Mouse (Mus musculus): ENCODE results near the gene Eps15l1. TPM values are rescaled to one million over a fixed set of nuclear protein-coding genes. Genes with fewer than 3 reads are reported as not detected.

Eps15l1 gene
- polyA plus RNA-seq, 1 experiment from 2014 or later: 51.9 TPM

DNA sequence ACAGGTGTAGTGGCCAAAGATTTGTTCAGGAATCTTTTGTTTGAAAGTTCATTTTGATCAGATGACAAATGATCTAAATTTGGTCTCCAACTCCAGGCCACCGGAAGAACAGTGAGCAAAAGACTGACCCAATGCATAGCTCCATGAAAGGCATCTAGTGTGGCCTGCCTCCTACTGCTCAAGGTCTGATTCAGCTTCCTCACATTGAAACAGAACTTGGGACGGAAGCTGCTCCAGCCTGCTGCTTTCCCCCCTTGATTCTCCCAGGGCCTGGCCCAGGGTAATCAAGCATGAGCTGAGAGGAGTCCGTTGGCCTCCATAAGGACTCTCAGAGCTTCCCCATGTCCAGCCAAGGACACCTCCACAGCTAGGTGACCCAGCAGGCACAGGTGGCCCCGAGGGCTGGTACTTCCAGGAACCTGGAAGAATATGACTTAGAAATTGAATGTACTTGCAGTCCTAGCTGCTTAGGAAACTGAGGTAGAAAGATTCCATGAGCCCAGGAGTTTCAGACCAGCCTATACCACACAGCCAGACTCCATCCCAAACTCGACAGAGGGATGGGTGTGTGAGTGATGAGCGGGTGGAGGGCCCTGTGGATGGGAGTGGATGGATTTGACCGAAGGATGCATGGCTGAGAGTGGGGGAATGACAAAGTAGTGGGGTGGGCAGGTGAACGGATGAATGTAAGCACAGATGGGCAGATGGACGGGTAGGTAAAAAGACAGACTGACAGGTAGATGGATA lies 120.4 kb downstream of the Eps15l1 start:
- no peak for ATAC-seq
- Histone ChIP-seq H3K27ac (ENCODE audit: low read depth, low read length) (no peak overlapping the region), H3K36me3 (ENCODE audit: control insufficient read depth, insufficient read depth, low read length) (no peaks in the 10 kb centered on the region), H3K27me3 (replicated peaks; ENCODE audit: control insufficient read depth, insufficient read depth, low read length) (no peaks in the 10 kb centered on the region), H3K4me2 (ENCODE audit: low read length) (no peak overlapping the region), H3K4me1 (ENCODE audit: control insufficient read depth, insufficient read depth, low read depth, low read length) (no peaks in the 10 kb centered on the region), H3K9ac (ENCODE audit: low read depth, low read length) (no peak overlapping the region), H3K4me3 (ENCODE audit: low read length) (no peak overlapping the region), H3K9me3 (ENCODE audit: control insufficient read depth, low read length) (no peaks in the 10 kb centered on the region)
- WGBS: 87% methylated on average over 9 of the region's 9 CpGs

DNA sequence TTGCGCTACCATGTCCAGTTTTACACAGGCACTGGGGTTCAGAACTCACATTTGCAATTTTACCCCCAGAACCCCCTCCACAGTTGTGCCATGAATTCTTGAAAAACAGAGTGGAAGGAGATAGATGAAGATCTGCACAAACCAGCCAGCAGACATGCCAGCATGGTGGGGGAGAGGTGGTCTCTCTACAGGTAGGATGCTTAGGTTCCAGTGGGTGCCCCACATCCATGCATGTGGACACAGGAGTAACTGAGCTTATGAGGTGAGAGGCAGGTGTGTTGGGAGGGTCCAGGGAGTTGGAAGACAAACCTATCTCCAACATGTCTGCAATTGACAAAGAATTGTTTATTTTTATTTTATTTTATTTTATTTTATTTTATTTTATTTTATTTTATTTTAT lies 122.3 kb downstream of the Eps15l1 start:
- Histone ChIP-seq H3K9me3 (ENCODE audit: control insufficient read depth, low read length) (no peaks in the 10 kb centered on the region), H3K4me2 (ENCODE audit: low read length) (no peak overlapping the region), H3K4me1 (ENCODE audit: control insufficient read depth, insufficient read depth, low read depth, low read length) (peaks cover 4% of the 10 kb centered on the region), H3K4me3 (ENCODE audit: low read length) (no peak overlapping the region), H3K36me3 (ENCODE audit: control insufficient read depth, insufficient read depth, low read length) (no peaks in the 10 kb centered on the region), H3K27ac (ENCODE audit: low read depth, low read length) (no peak overlapping the region), H3K9ac (ENCODE audit: low read depth, low read length) (no peak overlapping the region), H3K27me3 (replicated peaks; ENCODE audit: control insufficient read depth, insufficient read depth, low read length) (no peaks in the 10 kb centered on the region)
- WGBS: 78% methylated on average over 1 of the region's 1 CpGs
- ATAC-seq: no peak

DNA sequence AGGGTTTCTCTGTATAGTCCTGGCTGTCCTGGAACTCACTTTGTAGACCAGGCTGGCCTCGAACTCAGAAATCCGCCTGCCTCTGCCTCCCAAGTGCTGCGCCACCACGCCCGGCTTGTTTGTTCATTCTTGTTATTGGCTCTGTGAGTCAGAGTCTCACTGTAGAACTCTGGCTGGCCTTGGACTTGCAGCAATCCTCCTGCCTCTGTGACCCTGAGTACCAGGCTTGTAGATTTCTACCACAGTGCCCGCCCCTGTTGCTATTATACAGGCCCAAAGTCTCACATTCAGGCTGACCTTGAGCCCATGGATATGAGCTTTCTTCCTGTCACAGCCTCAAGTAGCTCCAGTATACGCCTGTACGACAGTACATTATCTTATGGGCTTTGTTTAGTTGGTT lies 124.7 kb downstream of the Eps15l1 start:
- Histone ChIP-seq H3K4me1 (ENCODE audit: control insufficient read depth, insufficient read depth, low read depth, low read length) (peaks cover 4% of the 10 kb centered on the region), H3K27me3 (replicated peaks; ENCODE audit: control insufficient read depth, insufficient read depth, low read length) (no peaks in the 10 kb centered on the region), H3K36me3 (ENCODE audit: control insufficient read depth, insufficient read depth, low read length) (no peaks in the 10 kb centered on the region), H3K4me2 (ENCODE audit: low read length) (no peak overlapping the region), H3K4me3 (ENCODE audit: low read length) (no peak overlapping the region), H3K27ac (ENCODE audit: low read depth, low read length) (no peak overlapping the region), H3K9me3 (ENCODE audit: control insufficient read depth, low read length) (no peaks in the 10 kb centered on the region), H3K9ac (ENCODE audit: low read depth, low read length) (no peak overlapping the region)
- no peak for ATAC-seq
- 94% methylated on average over 8 of the region's 8 CpGs for WGBS

DNA sequence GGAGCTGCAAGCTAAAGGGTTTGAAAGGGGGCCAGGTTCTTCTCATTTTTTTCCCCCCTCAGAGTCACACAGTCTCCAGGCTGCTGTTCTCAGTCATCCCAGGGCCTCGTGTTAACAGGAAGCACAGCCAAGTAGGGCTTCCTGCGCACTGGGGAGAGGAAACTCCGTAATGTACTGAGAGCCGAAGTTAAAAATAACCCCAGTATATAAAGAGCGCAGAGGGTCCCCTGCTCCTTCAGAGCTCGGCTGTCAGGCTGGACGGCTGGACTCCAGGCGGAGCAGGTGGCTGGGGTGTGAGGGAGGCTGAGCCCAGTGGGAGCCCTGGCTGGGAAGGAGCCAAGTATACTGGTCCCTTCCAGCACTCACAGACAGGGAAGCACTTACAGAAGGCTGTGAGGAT lies 125.6 kb downstream of the Eps15l1 start:
- H3K4me3 ChIP-seq (ENCODE audit: low read length): no peak overlapping the region
- no peak overlapping the region for H3K9ac ChIP-seq (ENCODE audit: low read depth, low read length)
- H3K27me3 ChIP-seq (replicated peaks; ENCODE audit: control insufficient read depth, insufficient read depth, low read length): no peaks in the 10 kb centered on the region
- 0 out of 2 replicates have a peak overlapping the region, but pooled peaks have one; percentile 18 for H3K4me2 ChIP-seq (ENCODE audit: low read length)
- H3K27ac ChIP-seq (ENCODE audit: low read depth, low read length): 0 out of 2 replicates have a peak overlapping the region, but pooled peaks have one; percentile 42
- ATAC-seq: peak; percentile 91
- no peaks in the 10 kb centered on the region for H3K36me3 ChIP-seq (ENCODE audit: control insufficient read depth, insufficient read depth, low read length)
- H3K4me1 ChIP-seq (ENCODE audit: control insufficient read depth, insufficient read depth, low read depth, low read length): peaks cover 4% of the 10 kb centered on the region
- no peaks in the 10 kb centered on the region for H3K9me3 ChIP-seq (ENCODE audit: control insufficient read depth, low read length)
- WGBS: 33% methylated on average over 8 of the region's 8 CpGs

DNA sequence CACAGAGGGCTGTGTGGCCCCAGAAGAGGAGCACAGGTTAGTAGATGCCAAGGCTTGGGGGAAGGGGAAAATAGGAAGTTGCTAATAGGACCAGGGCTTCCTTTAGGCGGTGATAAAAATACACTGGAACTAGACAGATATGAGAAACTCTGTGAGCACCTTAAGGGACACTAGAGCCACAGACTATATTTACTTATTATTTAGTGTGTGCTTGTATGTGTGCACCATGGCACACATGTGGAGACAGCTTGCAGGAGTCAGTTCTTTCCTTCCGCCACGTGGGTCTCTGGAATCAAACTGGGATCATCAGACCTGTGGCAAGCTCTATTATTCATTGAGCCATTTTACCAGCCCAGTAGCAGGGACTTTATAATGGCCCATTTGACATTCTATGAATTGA lies 126.1 kb downstream of the Eps15l1 start:
- ATAC-seq: 0 out of 2 replicates have a peak, but pooled peaks have one; percentile 7
- no peaks in the 10 kb centered on the region for H3K27me3 ChIP-seq (replicated peaks; ENCODE audit: control insufficient read depth, insufficient read depth, low read length)
- H3K4me3 ChIP-seq (ENCODE audit: low read length): no peak overlapping the region
- 0 out of 2 replicates have a peak overlapping the region, but pooled peaks have one; percentile 42 for H3K27ac ChIP-seq (ENCODE audit: low read depth, low read length)
- no peaks in the 10 kb centered on the region for H3K9me3 ChIP-seq (ENCODE audit: control insufficient read depth, low read length)
- peaks cover 4% of the 10 kb centered on the region for H3K4me1 ChIP-seq (ENCODE audit: control insufficient read depth, insufficient read depth, low read depth, low read length)
- H3K36me3 ChIP-seq (ENCODE audit: control insufficient read depth, insufficient read depth, low read length): no peaks in the 10 kb centered on the region
- H3K9ac ChIP-seq (ENCODE audit: low read depth, low read length): no peak overlapping the region
- H3K4me2 ChIP-seq (ENCODE audit: low read length): no peak overlapping the region
- WGBS: 58% methylated on average over 3 of the region's 3 CpGs

DNA sequence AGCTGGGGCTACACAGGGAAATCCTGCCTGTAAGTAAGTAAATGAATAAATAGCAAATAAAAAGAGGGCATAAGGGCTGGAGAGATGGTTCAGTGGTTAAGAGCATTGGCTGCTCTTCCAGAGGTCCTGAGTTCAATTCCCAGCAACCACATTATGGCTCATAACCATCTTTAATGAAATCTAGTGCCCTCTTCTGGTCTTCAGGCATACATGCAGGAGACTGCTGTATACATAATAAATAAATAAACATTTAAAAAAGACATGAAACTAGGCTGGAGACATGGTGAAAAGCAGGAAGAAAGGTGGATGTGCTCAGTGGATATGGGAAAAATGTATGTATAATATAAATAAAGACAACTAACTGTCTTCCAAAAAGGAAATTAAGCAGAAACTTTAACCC lies 128.0 kb downstream of the Eps15l1 start:
- no peak overlapping the region for H3K9ac ChIP-seq (ENCODE audit: low read depth, low read length)
- no peak overlapping the region for H3K27ac ChIP-seq (ENCODE audit: low read depth, low read length)
- no peaks in the 10 kb centered on the region for H3K36me3 ChIP-seq (ENCODE audit: control insufficient read depth, insufficient read depth, low read length)
- H3K4me1 ChIP-seq (ENCODE audit: control insufficient read depth, insufficient read depth, low read depth, low read length): peaks cover 4% of the 10 kb centered on the region
- ATAC-seq: no peak
- H3K4me3 ChIP-seq (ENCODE audit: low read length): no peak overlapping the region
- H3K27me3 ChIP-seq (replicated peaks; ENCODE audit: control insufficient read depth, insufficient read depth, low read length): no peaks in the 10 kb centered on the region
- H3K4me2 ChIP-seq (ENCODE audit: low read length): no peak overlapping the region
- H3K9me3 ChIP-seq (ENCODE audit: control insufficient read depth, low read length): no peaks in the 10 kb centered on the region

DNA sequence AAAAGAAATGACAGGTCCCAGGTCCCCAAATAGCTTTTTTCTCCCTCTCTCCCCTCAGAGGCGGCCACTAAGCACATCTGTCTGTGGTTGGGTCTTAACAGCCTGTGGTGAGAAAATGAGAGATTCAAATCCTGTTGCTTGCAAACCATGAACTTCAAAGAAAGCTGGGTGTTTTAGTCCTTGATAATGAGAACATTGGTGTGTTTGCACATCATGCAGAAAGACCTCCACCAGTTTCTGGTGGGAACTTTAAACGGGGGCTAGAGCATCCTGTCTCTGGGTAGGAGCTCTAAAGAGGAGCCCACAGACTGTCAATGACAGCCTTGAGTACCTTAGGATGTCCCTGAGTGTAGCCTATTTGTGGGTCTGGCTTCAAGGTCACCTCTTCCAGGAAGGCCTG lies 130.2 kb downstream of the Eps15l1 start:
- H3K27me3 ChIP-seq (replicated peaks; ENCODE audit: control insufficient read depth, insufficient read depth, low read length): no peaks in the 10 kb centered on the region
- no peaks in the 10 kb centered on the region for H3K9me3 ChIP-seq (ENCODE audit: control insufficient read depth, low read length)

More for the DNA sequence above, 130.2 kb downstream of the Eps15l1 start:
- ATAC-seq: no peak
- WGBS: 89% methylated on average over 2 of the region's 2 CpGs
- Histone ChIP-seq H3K4me1 (ENCODE audit: control insufficient read depth, insufficient read depth, low read depth, low read length) (peaks cover 4% of the 10 kb centered on the region), H3K4me3 (ENCODE audit: low read length) (no peak overlapping the region), H3K9ac (ENCODE audit: low read depth, low read length) (no peak overlapping the region), H3K27ac (ENCODE audit: low read depth, low read length) (no peak overlapping the region), H3K36me3 (ENCODE audit: control insufficient read depth, insufficient read depth, low read length) (no peaks in the 10 kb centered on the region), H3K4me2 (ENCODE audit: low read length) (no peak overlapping the region)

Small RNA genes within 50 kb of the gene (microRNA-seq; reads per million reads assigned to microRNA genes)
- 2.1 reads per million, percentile 2 among the genes with 10 or more reads in this experiment for gene Mir7068

Other genes starting within 250 kb of the Eps15l1 start
- gene Hsh2d, start 231.8 kb downstream of the Eps15l1 start, polyA plus RNA-seq (2015; fragmentation: Nextera tagmentation; extraction: Ambion mirVana): not detected in 2 replicates
- gene Cib3, start 208.6 kb downstream of the Eps15l1 start, polyA plus RNA-seq (2015; fragmentation: Nextera tagmentation; extraction: Ambion mirVana): not detected in 2 replicates
- gene Gm11034, start 207.8 kb downstream of the Eps15l1 start, polyA plus RNA-seq (2015; fragmentation: Nextera tagmentation; extraction: Ambion mirVana): not detected in 2 replicates
- 95.0 and 98.2 TPM in 2 replicates for gene Fam32a, start 201.7 kb downstream of the Eps15l1 start, polyA plus RNA-seq (2015; fragmentation: Nextera tagmentation; extraction: Ambion mirVana)
- 264 and 287 TPM in 2 replicates for gene Ap1m1, start 181.4 kb downstream of the Eps15l1 start, polyA plus RNA-seq (2015; fragmentation: Nextera tagmentation; extraction: Ambion mirVana)
- gene Gm10282, start 116.2 kb downstream of the Eps15l1 start, polyA plus RNA-seq (2015; fragmentation: Nextera tagmentation; extraction: Ambion mirVana): 10.1 and 14.5 TPM in 2 replicates
- 5.1 and 5.4 TPM in 2 replicates for gene Klf2, start 102.4 kb downstream of the Eps15l1 start, polyA plus RNA-seq (2015; fragmentation: Nextera tagmentation; extraction: Ambion mirVana)
- gene Calr3, start 22.4 kb upstream of the Eps15l1 start, polyA plus RNA-seq (2015; fragmentation: Nextera tagmentation; extraction: Ambion mirVana): 1.2 and 1.4 TPM in 2 replicates
- gene 1700030K09Rik, start 22.4 kb upstream of the Eps15l1 start, polyA plus RNA-seq (2015; fragmentation: Nextera tagmentation; extraction: Ambion mirVana): 16.0 and 16.4 TPM in 2 replicates
- 40.0 and 62.2 TPM in 2 replicates for gene Cherp, start 53.8 kb upstream of the Eps15l1 start, polyA plus RNA-seq (2015; fragmentation: Nextera tagmentation; extraction: Ambion mirVana)
- gene Slc35e1, start 71.2 kb upstream of the Eps15l1 start, polyA plus RNA-seq (2015; fragmentation: Nextera tagmentation; extraction: Ambion mirVana): 5.7 and 8.2 TPM in 2 replicates
- 15.5 and 17.3 TPM in 2 replicates for gene Med26, start 126.8 kb upstream of the Eps15l1 start, polyA plus RNA-seq (2015; fragmentation: Nextera tagmentation; extraction: Ambion mirVana)
- 123 and 127 TPM in 2 replicates for gene Smim7, start 149.6 kb upstream of the Eps15l1 start, polyA plus RNA-seq (2015; fragmentation: Nextera tagmentation; extraction: Ambion mirVana)
- 41.8 and 42.9 TPM in 2 replicates for gene Tmem38a, start 150.6 kb upstream of the Eps15l1 start, polyA plus RNA-seq (2015; fragmentation: Nextera tagmentation; extraction: Ambion mirVana)
- 3.5 and 3.6 TPM in 2 replicates for gene Nwd1, start 225.3 kb upstream of the Eps15l1 start, polyA plus RNA-seq (2015; fragmentation: Nextera tagmentation; extraction: Ambion mirVana)

Measured in hindbrain, embryonic 16.5 days (tissue).